Mouse (Mus musculus): Measurements from ENCODE around the gene Trank1. TPM values are rescaled to one million over a fixed set of nuclear protein-coding genes. Genes with fewer than 3 reads are reported as not detected.

Trank1 gene
- polyA plus RNA-seq, 1 experiment from 2014 or later, result 0.22 TPM

- Histone ChIP-seq H3K4me2 (ENCODE audit: low read depth, low read length) (no peak overlapping the region), H3K9me3 (ENCODE audit: control insufficient read depth, low read length) (no peaks in the 10 kb centered on the region), H3K4me3 (ENCODE audit: low read length) (no peak overlapping the region), H3K27ac (ENCODE audit: low read length) (no peak overlapping the region), H3K27me3 (replicated peaks; ENCODE audit: control insufficient read depth, insufficient read depth, low read length) (no peaks in the 10 kb centered on the region; the same call in 1 of the 2 replicates), H3K9ac (ENCODE audit: low read depth, low read length) (no peak overlapping the region), H3K36me3 (ENCODE audit: control insufficient read depth, insufficient read depth, low read length) (no peaks in the 10 kb centered on the region), H3K4me1 (ENCODE audit: control insufficient read depth, insufficient read depth, low read length) (peaks cover 3% of the 10 kb centered on the region; the same call in 1 of the 2 replicates)
- 73% methylated on average over 6 of the region's 6 CpGs for WGBS
- ATAC-seq, result no peak
These were observed 113.6 kb downstream of the Trank1 start for GRCm38 (mm10) chr9:111425113-111425512.

GRCm38 (mm10) chr9:111425952-111426351 is 114.4 kb downstream of the Trank1 start:
- H3K9me3 ChIP-seq (ENCODE audit: control insufficient read depth, low read length), result no peaks in the 10 kb centered on the region
- no peak for ATAC-seq
- no peak overlapping the region for H3K4me3 ChIP-seq (ENCODE audit: low read length)
- peaks cover 3% of the 10 kb centered on the region; the same call in 1 of the 2 replicates for H3K4me1 ChIP-seq (ENCODE audit: control insufficient read depth, insufficient read depth, low read length)
- H3K27me3 ChIP-seq (replicated peaks; ENCODE audit: control insufficient read depth, insufficient read depth, low read length), result no peaks in the 10 kb centered on the region; the same call in 1 of the 2 replicates
- H3K27ac ChIP-seq (ENCODE audit: low read length), result no peak overlapping the region
- H3K36me3 ChIP-seq (ENCODE audit: control insufficient read depth, insufficient read depth, low read length), result no peaks in the 10 kb centered on the region
- H3K4me2 ChIP-seq (ENCODE audit: low read depth, low read length), result no peak overlapping the region
- 76% methylated on average over 4 of the region's 4 CpGs for whole genome bisulfite sequencing
- no peak overlapping the region for H3K9ac ChIP-seq (ENCODE audit: low read depth, low read length)

GRCm38 (mm10) chr9:111427891-111428555 is 116.5 kb downstream of the Trank1 start:
- no peak overlapping the region for H3K4me2 ChIP-seq (ENCODE audit: low read depth, low read length)
- H3K4me3 ChIP-seq (ENCODE audit: low read length), result no peak overlapping the region
- no peaks in the 10 kb centered on the region for H3K36me3 ChIP-seq (ENCODE audit: control insufficient read depth, insufficient read depth, low read length)
- H3K27ac ChIP-seq (ENCODE audit: low read length), result no peak overlapping the region
- no peaks in the 10 kb centered on the region for H3K9me3 ChIP-seq (ENCODE audit: control insufficient read depth, low read length)
- H3K27me3 ChIP-seq (replicated peaks; ENCODE audit: control insufficient read depth, insufficient read depth, low read length), result no peaks in the 10 kb centered on the region; the same call in 1 of the 2 replicates
- ATAC-seq, result no peak
- H3K9ac ChIP-seq (ENCODE audit: low read depth, low read length), result no peak overlapping the region
- WGBS, result 84% methylated on average over 9 of the region's 9 CpGs
- H3K4me1 ChIP-seq (ENCODE audit: control insufficient read depth, insufficient read depth, low read length), result no peaks in the 10 kb centered on the region

- Histone ChIP-seq H3K4me1 (ENCODE audit: control insufficient read depth, insufficient read depth, low read length) (no peaks in the 10 kb centered on the region), H3K9me3 (ENCODE audit: control insufficient read depth, low read length) (no peaks in the 10 kb centered on the region), H3K27me3 (replicated peaks; ENCODE audit: control insufficient read depth, insufficient read depth, low read length) (no peaks in the 10 kb centered on the region; the same call in 1 of the 2 replicates), H3K4me2 (ENCODE audit: low read depth, low read length) (no peak overlapping the region), H3K4me3 (ENCODE audit: low read length) (no peak overlapping the region), H3K27ac (ENCODE audit: low read length) (no peak overlapping the region), H3K36me3 (ENCODE audit: control insufficient read depth, insufficient read depth, low read length) (no peaks in the 10 kb centered on the region), H3K9ac (ENCODE audit: low read depth, low read length) (no peak overlapping the region)
- 65% methylated on average over 8 of the region's 8 CpGs for WGBS
- ATAC-seq, result no peak
These were observed 117.3 kb downstream of the Trank1 start for GRCm38 (mm10) chr9:111428698-111429362.

GRCm38 (mm10) chr9:111429363-111429750 is 117.8 kb downstream of the Trank1 start:
- Histone ChIP-seq H3K36me3 (ENCODE audit: control insufficient read depth, insufficient read depth, low read length) (no peaks in the 10 kb centered on the region), H3K9me3 (ENCODE audit: control insufficient read depth, low read length) (no peaks in the 10 kb centered on the region), H3K9ac (ENCODE audit: low read depth, low read length) (no peak overlapping the region), H3K4me1 (ENCODE audit: control insufficient read depth, insufficient read depth, low read length) (no peaks in the 10 kb centered on the region), H3K27me3 (replicated peaks; ENCODE audit: control insufficient read depth, insufficient read depth, low read length) (no peaks in the 10 kb centered on the region; the same call in 1 of the 2 replicates), H3K27ac (ENCODE audit: low read length) (no peak overlapping the region), H3K4me2 (ENCODE audit: low read depth, low read length) (no peak overlapping the region), H3K4me3 (ENCODE audit: low read length) (no peak overlapping the region)
- WGBS, result 49% methylated on average over 2 of the region's 2 CpGs
- ATAC-seq, result no peak

- H3K4me3 ChIP-seq (ENCODE audit: low read length), result no peak overlapping the region
- no peak for ATAC-seq
- H3K4me1 ChIP-seq (ENCODE audit: control insufficient read depth, insufficient read depth, low read length), result peaks cover 3% of the 10 kb centered on the region; the same call in 1 of the 2 replicates
- no peak overlapping the region for H3K4me2 ChIP-seq (ENCODE audit: low read depth, low read length)
- no peak overlapping the region for H3K27ac ChIP-seq (ENCODE audit: low read length)
- WGBS, result 80% methylated on average over 2 of the region's 2 CpGs
- H3K9me3 ChIP-seq (ENCODE audit: control insufficient read depth, low read length), result no peaks in the 10 kb centered on the region
- peaks cover 17% of the 10 kb centered on the region for H3K27me3 ChIP-seq (replicated peaks; ENCODE audit: control insufficient read depth, insufficient read depth, low read length)
- H3K9ac ChIP-seq (ENCODE audit: low read depth, low read length), result no peak overlapping the region
- no peaks in the 10 kb centered on the region for H3K36me3 ChIP-seq (ENCODE audit: control insufficient read depth, insufficient read depth, low read length)
These were observed 123.9 kb downstream of the Trank1 start for GRCm38 (mm10) chr9:111435429-111435828.

GRCm38 (mm10) chr9:111438904-111439835 is 127.6 kb downstream of the Trank1 start, which contains the start of gene Dclk3:
Dclk3 (plus strand) TSS chr9:111439081.
- Histone ChIP-seq H3K4me1 (ENCODE audit: control insufficient read depth, insufficient read depth, low read length) (peaks cover 3% of the 10 kb centered on the region; the same call in 1 of the 2 replicates), H3K27me3 (replicated peaks; ENCODE audit: control insufficient read depth, insufficient read depth, low read length) (peaks cover 20% of the 10 kb centered on the region), H3K4me2 (ENCODE audit: low read depth, low read length) (peak within 1 kb of the TSS; percentile 98), H3K27ac (ENCODE audit: low read length) (no peak within 1 kb of the TSS), H3K36me3 (ENCODE audit: control insufficient read depth, insufficient read depth, low read length) (no peaks in the 10 kb centered on the region), H3K4me3 (ENCODE audit: low read length) (peak within 1 kb of the TSS; percentile 59), H3K9ac (ENCODE audit: low read depth, low read length) (peak within 1 kb of the TSS; percentile 61), H3K9me3 (ENCODE audit: control insufficient read depth, low read length) (no peaks in the 10 kb centered on the region)
- peak; percentile 93 for ATAC-seq
- 4% methylated on average over 43 of the region's 57 CpGs for WGBS

GRCm38 (mm10) chr9:111439836-111440201 is 128.3 kb downstream of the Trank1 start:
- Histone ChIP-seq H3K9ac (ENCODE audit: low read depth, low read length) (no peak overlapping the region), H3K4me3 (ENCODE audit: low read length) (peak overlapping the region; percentile 59; the same call in 1 of the 2 replicates), H3K4me1 (ENCODE audit: control insufficient read depth, insufficient read depth, low read length) (peaks cover 3% of the 10 kb centered on the region; the same call in 1 of the 2 replicates), H3K36me3 (ENCODE audit: control insufficient read depth, insufficient read depth, low read length) (no peaks in the 10 kb centered on the region), H3K9me3 (ENCODE audit: control insufficient read depth, low read length) (no peaks in the 10 kb centered on the region), H3K27me3 (replicated peaks; ENCODE audit: control insufficient read depth, insufficient read depth, low read length) (peaks cover 20% of the 10 kb centered on the region), H3K27ac (ENCODE audit: low read length) (no peak overlapping the region), H3K4me2 (ENCODE audit: low read depth, low read length) (no peak overlapping the region; the same call in 1 of the 2 replicates)
- WGBS, result 58% methylated on average over 8 of the region's 8 CpGs
- ATAC-seq, result no peak

GRCm38 (mm10) chr9:111440446-111440845 is 128.9 kb downstream of the Trank1 start:
- Histone ChIP-seq H3K4me3 (ENCODE audit: low read length) (no peak overlapping the region), H3K27ac (ENCODE audit: low read length) (no peak overlapping the region), H3K9me3 (ENCODE audit: control insufficient read depth, low read length) (no peaks in the 10 kb centered on the region), H3K4me2 (ENCODE audit: low read depth, low read length) (no peak overlapping the region), H3K36me3 (ENCODE audit: control insufficient read depth, insufficient read depth, low read length) (no peaks in the 10 kb centered on the region), H3K4me1 (ENCODE audit: control insufficient read depth, insufficient read depth, low read length) (peaks cover 3% of the 10 kb centered on the region; the same call in 1 of the 2 replicates), H3K9ac (ENCODE audit: low read depth, low read length) (no peak overlapping the region), H3K27me3 (replicated peaks; ENCODE audit: control insufficient read depth, insufficient read depth, low read length) (peaks cover 20% of the 10 kb centered on the region)
- 83% methylated on average over 6 of the region's 6 CpGs for WGBS
- ATAC-seq, result no peak
